Mouse (Mus musculus) lung, postnatal 14 days (tissue): ENCODE data around the gene Trabd2b.

Source experiments
- DNase-seq: peaks from one replicate; pipeline ENCODE4 v3.0.0; 2021

Trabd2b gene

DNA sequence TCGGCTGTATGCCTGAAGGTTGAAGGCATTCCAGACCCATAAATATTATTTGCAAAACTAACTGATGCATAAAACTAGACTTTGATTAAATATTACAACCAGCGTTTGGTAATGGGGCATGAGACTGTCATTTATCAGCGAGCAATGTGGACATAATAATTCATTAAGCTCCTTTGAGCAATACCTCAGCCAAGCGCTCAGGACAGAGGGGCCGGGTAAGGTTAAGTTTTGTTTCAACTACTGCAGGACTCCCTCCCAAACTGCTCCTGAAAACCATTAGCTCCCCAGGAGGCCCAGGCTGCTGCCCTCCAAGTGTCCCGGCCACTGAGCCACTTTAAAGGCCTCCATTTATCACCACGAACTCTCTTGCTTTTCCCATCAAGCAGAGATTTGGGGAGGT lies 93.8 kb downstream of the Trabd2b start:
- no peak for DNase-seq

DNA sequence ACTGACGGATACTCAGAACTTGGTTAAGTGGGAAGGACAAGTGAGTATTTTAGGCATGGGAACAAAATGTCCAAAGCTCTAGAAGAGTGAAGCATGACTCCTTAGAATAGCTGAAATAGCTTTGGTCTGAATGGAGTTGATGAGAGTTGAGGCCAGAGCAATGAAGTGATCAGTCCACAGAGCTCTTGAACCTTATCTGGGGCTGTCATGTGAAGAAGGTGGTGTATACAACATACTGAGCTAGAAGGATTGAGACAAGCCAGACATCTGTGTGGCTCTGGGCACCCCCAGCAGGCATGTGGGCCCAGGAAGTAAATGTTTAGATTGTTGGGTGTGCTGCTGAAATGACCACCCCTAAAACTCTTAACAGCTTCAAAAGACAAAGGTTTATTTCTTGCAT lies 94.5 kb downstream of the Trabd2b start:
- DNase-seq, result no peak

DNA sequence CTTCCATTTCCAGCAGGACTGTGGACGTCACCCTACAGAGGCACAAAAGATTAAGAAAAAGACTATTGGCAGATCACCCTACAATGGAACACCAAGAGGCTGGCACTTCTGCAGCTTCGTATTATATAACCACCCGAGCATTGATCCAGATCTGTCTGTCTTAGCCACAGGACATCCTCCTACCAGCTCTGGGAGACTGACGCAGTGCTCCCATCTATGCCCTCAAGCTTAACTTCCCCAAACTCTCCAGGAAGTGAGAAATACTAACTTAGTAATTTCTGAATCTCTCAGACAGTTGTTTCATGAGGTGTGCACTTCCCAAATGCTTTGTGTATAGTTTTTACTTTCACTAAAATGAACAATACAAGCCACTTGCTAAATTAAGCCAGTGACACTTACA lies 95.1 kb downstream of the Trabd2b start:
- DNase-seq, result no peak

DNA sequence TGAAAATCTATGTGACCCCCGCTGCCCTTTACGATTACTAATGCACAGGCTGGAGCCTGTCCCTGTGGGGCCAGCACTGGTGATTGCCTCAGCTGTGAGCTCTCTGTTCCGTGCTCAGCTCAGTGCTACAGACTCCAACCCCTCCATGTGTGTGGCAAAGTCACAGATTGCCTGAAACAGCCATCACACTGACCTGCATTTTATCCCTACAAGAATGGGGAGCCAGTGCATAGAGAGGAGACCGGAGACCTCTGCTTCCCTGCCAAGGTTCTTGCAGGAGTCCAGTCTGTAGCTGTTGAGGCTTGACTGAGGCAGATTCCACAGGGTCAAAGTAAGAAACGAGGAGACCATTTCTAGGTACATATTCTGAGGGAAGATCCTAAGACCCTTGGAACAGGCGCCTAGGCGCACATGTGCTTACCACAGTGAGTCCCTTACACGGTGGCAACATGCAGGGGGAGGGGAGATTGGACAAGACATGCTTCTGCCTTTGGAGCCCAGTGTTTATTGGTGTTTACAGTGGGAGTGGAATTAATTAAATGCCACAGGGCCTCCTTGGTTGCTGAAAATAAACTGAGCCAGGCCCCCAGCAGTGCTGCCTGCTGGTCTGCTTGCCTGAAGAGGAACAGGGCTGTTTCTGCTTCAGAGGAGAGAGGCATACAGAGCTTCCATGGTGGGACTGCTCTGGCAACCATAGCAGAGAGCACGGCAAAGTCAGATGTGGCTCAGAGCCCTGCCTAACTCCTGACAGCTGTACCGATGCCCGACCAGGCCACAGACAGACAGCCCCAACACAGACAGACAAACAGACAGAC lies 97.9 kb downstream of the Trabd2b start:
- DNase-seq, result no peak

DNA sequence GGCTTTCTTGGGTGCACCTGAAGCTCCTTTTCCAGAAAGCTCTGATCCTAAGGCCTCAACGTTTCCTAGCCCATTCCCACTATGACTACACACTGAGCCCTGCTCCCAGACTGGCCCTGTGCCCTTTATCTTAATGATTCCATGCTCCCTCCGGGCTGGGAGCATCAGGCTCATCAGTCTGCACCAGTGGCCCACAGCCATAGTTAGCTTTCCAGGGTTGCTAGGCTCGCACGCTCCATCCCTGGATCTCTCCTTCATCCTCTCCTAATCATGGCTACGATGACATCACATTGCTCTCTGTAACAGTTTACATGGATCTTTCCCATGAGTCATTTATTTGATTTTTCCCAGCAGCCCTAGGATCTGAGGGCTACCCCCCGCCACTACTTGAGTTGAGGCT lies 103.1 kb downstream of the Trabd2b start:
- DNase-seq, result no peak

DNA sequence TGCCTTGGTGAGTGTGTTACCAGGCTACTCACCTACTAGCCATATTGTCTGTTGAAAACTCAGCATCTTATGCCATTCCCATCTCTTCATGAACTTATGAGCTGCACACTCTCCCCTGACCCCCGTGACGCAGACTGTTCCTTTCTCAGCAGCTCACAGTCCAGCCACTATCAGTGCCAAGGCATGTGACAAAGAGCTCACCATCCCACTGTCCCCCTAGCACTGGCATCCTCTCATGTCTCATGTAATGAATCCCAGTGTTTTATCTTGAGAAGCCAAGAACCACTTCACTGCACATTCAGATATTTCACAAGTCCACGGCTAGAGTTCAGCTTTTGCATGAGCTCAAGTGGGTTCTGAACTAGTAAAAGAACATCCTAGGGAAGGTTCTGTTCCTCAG lies 105.1 kb downstream of the Trabd2b start:
- DNase-seq, result no peak

DNA sequence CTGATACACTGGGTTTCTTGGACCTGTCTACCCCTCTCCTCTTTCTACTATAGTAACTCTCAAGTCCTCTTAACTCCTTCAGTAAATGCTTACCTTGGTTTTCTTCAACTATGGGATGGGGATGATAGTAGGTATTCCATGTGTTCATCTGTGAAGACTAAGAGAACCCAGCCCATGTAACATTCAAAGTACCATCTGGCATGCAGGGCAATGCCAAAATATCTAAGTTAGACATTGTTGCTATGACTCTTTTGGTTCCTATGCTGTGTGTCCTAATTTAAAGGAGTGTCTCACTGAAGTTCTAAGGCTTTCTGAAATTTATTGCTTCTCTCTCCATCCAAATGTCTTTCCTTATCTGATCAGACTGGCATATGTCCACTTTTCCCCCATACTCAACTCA lies 106.6 kb downstream of the Trabd2b start:
- no peak for DNase-seq

DNA sequence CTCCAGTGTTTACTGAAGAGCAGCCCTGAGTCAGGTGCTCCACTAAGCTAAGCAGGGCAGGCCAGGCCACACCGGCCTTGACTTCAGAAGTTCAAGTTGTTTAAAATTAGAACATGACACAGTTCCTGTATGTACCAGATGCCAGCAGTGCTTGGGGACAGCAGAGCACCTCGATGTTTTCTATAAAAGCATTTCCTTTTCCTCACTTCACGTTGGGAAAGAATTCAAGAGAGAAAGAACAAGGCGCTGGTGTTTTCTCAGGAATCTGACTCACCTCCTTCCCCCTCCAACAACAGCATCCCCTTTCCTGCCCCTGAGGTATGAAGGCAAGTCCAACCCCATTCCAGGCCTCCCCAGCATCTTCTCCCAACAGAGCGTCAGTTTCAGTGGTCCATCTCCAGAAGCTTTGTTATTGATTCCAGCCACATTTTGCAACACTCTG lies 108.8 kb downstream of the Trabd2b start:
- DNase-seq, result no peak

DNA sequence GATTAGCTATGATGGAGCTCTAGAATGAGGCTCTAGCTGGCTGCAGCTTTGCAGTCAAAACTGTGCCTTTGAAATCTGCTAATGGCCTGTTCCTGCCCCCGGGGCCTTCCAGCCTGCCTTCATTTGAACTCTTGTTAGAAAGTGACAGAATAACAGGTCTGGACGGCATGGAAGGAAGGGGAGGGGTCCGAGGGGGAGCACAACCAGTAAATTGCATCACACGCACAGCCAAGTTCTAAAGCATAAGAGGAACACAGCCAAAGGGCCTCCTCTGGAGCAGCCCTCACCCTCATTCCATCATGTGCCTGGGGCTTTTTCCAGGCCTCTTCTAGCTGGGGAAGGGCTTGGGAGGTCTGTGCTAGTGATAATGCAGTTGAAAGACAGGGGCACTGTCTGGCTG lies 110.1 kb downstream of the Trabd2b start:
- DNase-seq, result no peak

DNA sequence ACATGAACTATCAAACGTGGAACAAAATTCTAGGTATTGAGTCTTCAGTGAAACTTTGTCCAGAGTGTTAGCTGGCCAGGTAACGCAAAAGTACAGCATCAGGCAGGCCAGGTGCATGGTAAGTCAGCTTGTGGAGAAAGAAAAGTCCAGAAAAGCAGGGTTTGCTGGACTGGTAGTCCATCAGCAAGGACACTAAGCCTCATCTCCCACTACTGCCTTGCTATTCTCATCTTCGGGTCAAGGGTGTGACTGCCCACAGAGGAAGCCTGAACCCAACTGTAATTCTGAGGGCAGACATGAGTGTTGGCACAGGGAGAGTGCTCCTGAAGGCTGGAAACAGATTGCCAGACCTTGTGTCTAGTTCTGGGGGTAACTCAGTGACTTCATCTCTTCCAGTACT lies 111.5 kb downstream of the Trabd2b start:
- DNase-seq, result no peak

DNA sequence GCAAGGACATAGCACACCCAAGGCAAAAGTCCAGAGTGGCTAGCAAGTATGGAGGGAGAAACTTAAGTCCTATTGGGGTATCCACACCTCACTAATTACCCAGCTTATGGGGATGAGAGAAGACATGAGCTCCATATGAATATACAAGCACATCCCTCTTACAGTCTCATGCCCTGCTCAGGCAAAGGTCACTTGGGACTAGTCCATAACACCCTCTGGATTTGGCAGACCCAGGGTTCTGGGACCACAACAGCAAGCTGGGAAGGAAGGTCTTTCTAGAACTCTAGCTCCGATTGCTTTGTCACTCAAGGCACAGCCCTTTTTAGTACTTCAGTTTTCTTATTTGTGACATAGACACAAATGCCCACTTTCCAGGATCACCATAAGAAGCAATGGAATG lies 112.0 kb downstream of the Trabd2b start:
- DNase-seq, result no peak

DNA sequence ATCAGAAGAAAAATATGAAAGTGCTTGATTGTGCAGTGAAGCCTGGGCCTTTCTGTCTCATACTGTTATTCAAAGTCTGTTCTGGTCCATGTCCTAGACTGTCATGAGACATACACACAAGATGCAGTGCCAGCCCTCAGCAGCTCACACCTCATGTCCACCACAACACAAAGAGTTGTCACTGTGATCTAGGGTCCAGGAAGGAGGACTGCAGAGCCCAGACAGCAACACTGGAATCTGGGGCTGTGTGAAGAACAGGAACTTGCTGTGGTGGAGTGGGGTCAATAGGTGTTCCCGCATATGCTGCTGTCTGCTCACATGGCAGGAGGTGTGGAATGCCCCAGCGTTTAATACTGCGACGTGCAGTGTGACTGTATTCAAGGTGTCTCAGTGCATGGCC lies 112.8 kb downstream of the Trabd2b start:
- no peak for DNase-seq

DNA sequence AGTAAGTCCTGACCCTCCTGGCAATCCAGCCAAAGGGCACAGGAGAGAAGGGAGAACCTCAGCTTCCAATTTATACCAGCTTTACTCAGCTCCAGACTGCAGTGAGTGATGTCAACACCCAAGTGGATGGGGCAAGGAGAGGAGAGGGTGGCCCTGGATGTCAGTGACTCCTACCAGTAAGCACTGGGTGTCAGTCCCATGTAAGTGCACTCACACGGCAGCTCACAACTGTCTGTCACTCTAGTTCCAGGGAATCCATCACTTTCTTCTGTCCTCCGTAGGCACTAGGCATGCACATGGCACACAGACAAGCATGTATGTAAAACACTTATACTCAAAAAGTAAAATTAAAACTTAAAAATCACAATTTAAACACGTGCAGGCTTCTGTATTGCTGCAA lies 113.4 kb downstream of the Trabd2b start:
- DNase-seq, result no peak

DNA sequence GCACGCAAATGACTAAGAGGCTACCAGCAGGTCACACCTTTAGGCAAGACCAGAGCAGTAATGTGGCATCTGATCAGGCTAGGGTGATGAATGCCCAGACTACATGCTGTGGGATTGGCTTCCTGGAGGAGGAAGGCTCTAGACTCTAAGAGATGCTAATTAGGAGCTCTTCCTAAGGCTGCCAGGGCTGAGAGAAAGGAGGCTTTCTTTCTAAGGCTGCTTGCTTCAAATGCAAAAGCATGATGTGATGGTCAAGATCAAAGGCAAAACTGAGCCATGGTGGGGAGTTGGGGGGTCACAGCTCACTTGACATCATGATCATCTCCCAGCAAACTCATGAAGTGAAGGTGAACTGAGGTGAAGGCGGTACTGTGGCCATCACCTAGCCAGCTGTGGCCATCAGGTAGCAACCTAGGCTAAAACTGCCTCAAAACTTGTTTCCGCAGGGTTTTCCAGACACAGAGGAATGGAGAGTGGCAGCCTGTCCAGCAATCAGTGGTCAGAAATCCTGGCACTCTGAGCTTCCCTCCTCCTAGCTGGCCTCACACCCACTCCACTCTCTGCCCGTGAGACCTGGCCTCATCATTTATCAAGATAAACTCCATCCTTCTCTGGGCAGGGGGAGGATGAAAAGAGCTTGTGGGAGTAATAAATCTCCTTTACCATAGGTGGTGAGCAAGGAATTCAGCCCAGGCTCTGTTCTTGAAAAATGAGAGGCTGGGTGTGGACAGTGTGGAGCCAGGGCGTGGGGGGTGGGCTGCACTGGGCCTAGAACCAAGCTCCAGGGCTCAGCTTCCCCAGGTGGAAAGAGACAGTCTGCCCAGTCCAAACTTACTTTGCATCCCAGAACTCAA lies 117.0 kb downstream of the Trabd2b start:
- no peak for DNase-seq

DNA sequence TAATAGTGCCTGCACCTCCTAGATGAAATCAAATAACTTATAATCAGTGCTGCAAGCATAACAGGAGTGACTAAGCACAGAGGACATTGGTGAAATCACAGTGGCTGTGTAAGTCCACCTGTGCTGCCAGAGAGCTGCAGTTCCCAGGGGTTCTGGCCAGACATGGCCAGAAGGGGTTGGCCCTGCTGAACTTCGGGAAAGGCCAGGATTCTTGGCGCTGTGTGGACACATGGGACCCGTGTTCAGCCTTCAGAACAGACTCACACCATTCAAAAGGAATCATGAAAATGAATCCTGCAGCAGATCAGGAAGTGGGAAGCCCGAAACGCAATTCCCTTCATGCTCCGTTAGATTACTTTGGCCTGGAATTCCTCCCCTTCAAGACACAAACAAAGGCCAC lies 125.1 kb downstream of the Trabd2b start:
- DNase-seq, result no peak

DNA sequence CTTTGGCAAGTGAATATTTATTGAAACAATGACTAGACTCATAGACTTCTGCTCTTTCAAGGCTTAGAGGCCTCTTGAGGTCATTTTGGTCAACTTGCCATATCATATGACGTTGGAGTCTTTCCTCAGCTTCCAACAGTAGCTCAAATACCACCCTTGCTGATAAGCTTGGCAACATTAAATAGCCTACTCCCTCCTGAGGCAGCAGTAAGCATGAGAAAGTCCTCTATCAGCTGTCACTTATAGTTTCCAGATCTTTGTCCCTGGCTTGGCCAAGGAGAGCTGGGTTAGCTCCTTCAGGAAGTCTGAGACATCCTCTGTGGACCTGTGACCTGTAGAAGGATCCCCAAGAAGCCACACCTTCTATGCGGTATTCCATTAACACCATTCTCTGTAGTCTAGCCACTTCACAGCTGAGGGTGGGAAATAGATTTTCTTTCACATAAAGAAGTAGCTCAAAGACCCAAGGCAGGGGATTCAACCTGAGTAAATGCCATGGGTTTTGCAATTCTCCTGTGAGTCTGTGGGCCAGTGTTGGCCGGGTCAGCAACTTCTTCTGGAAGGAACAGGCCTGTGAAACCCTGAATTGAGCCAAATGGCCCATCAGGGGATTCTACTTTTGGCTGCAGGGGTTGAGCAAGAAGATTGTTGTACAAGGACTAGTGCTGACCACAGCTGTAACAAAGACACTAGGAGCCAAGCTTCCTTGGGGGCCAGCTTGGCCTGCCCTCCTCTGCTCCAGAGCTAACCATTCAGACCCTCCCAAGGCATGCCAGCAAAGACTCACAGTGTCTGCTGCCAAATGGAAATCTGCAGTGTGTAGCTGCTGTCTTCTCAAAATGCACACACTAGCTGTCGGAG lies 127.6 kb downstream of the Trabd2b start:
- DNase-seq, result peak; percentile 35

DNA sequence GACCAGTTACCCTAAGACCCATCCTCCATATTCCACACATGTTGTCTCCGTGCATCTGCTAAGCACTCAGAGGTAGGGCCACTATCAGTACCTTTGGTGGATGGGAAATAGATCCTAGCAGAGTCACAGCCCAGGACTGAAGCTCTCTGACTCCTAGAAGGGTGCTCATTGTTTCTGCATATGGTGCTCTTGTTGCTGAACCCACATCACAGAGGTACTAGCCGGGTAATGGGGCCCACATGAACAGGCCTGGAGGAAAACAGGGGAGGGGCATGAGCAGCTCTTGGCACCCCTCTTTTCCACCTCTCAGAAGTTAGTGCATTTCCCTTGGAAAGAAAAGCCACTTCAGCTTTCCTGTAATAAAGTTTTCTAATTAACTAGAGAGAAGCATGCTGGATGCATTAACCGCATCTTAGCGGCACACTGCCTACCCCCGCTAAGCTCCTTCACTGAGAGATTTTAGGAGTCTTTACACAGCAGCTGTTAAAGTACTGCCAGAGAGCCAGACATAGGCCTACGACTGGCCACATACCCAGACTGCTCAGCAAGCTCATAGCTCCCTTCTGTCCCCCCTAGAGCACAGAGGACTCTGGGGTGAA lies 131.0 kb downstream of the Trabd2b start:
- no peak for DNase-seq

DNA sequence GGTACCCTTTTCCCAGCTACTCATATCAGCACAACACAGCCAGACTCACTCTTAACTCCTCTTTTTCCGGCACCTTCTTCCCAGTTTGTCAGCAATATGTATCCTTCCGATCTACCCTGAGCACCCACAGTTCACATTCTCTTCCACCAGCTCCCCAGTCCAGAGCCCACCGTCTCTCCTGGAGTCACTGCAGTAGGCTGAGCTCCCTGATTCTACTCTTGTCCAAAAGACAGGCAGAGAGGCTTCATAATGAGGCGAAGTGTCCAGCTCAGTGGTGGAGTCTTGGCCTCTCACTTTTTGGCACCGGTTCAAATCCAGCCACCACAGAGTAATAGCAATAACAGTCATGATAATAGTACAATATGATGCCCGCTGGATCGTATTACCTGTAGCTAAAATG lies 133.5 kb downstream of the Trabd2b start:
- no peak for DNase-seq

DNA sequence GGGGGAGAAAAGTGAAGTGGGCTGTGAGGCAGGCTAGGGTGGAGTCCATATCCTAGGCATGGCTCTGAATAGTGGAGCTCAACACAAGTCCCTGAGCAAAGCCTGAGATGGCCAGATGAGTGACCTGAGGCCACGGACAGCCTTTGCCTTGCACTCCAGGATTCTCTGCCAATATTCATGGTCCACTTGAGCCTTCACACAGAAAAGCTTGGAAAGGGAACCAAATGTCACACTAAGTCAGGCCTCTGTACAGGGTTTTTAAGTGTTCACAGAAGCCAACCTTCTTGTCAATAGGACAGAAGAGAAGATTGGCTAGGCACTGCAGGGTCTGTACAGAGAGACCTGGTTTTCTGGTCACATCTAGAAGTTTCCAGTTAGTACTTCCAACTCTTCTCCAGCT lies 134.7 kb downstream of the Trabd2b start:
- DNase-seq, result no peak

DNA sequence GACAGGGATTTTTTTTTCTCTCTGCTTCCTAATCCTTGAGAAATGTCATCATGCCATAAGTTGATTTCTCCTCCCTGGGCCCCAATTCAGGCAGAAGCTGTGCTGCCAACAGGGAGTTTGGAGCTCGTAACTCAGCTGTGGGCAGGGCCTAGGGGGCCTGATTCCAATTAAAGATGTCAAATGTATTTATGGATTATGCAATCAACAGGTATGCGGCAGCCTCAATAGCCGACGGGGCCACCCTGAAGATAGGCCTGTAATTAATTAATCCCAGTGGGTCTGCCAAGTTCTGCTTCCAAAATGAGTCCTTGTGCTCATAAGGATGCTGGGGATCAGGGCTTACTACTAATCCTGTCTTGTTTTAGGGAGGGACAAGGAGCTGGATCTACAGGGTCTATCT lies 135.6 kb downstream of the Trabd2b start:
- DNase-seq, result no peak

DNA sequence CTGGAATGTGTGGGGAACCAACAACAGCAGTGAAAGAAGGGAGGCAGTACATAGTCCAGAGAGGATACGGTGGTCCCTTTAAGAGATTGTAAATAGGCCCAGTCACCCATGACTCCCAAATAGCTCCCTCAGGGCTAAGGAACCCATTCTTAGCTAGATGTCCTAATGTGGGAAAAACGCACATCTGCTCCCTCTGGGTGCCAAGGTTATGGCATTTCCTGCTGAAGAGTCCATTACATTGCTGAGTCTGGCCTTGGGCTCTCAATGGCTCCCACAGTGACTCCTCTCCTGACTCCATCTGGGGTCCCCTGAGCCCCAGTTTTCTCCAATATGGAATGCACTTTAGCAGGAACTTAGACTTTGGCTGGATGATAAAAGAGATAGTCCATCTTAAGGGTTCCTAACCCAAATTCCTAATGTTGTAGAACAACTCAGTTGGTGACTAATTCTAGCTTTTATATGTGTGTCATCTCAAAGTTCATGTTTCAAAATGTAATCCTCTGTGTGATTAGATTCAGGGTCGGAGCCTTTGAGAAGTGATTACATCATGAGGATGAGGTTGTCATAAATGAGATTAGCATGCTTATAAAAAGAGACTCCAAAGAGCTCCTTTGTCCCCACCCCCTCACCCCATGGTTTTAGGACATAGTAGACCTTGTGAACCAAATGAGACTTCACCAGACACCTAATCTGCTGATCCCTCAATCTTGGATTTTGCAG lies 139.1 kb downstream of the Trabd2b start:
- no peak for DNase-seq
